14 mouse cellular contexts compared by ENCODE assay signal in genomic region chr16:10771769-10772510, GRCm38 (mm10). TPM values are rescaled to one million over a fixed set of nuclear protein-coding genes. Genes with fewer than 3 reads are reported as not detected.
A peak's percentile ranks its signal among the peaks of the same experiment; 100 is the strongest.
DNase-seq lines count a peak whose midpoint lies in the region; ATAC-seq lines count a peak whose summit lies in the region.
"Had no signal": no experiment of that assay in that cellular context is flagged by ENCODE, and none has a peak within 500 bp of the region (broad histone marks: within the 10 kb centered on the region; RNA-seq: fewer than 3 reads in every experiment).

No protein-coding gene starts in this region.

- H3K4me2 ChIP-seq in liver, embryonic 15.5 days, result no peak overlapping the region
- no peak overlapping the region for H3K4me2 ChIP-seq in midbrain, embryonic 13.5 days (replicated peaks)
- H3K4me2 ChIP-seq: limb, embryonic 15.5 days had no signal

- H3K27me3 ChIP-seq in liver, embryonic 15.5 days, result peaks cover 14% of the 10 kb centered on the region
- no peaks in the 10 kb centered on the region for H3K27me3 ChIP-seq in splenic B cell, adult 2 months (ENCODE audit: control insufficient read depth, insufficient read depth, low read length, poor library complexity, severe bottlenecking)
- peaks cover 6% of the 10 kb centered on the region; the same call in 1 of the 2 replicates for H3K27me3 ChIP-seq in midbrain, embryonic 13.5 days
- H3K27me3 ChIP-seq: limb, embryonic 15.5 days had no signal

- no peaks in the 10 kb centered on the region for H3K36me3 ChIP-seq in liver, embryonic 15.5 days (replicated peaks)
- H3K36me3 ChIP-seq in splenic B cell, adult 2 months (ENCODE audit: control insufficient read depth, insufficient read depth, low read length, poor library complexity, severe bottlenecking), result no peaks in the 10 kb centered on the region
- no peaks in the 10 kb centered on the region for H3K36me3 ChIP-seq in midbrain, embryonic 13.5 days
- H3K36me3 ChIP-seq: limb, embryonic 15.5 days had no signal

- H3K4me3 ChIP-seq in liver, embryonic 15.5 days (replicated peaks), result no peak overlapping the region
- H3K4me3 ChIP-seq in midbrain, embryonic 13.5 days (replicated peaks), result no peak overlapping the region
- H3K4me3 ChIP-seq: limb, embryonic 15.5 days had no signal

- no peak overlapping the region for H3K9ac ChIP-seq in liver, embryonic 15.5 days
- no peak overlapping the region for H3K9ac ChIP-seq in midbrain, embryonic 13.5 days (replicated peaks)
- H3K9ac ChIP-seq: limb, embryonic 15.5 days had no signal

- DNase-seq in adrenal gland, adult 8-10 months, result peak; percentile 62
- no peak for DNase-seq in adrenal gland, postnatal 25 days
- peak; percentile 46 for DNase-seq in adrenal gland, postnatal 10 days
- DNase-seq in splenic B cell, adult 2 months (ENCODE audit: low read depth, low spot score), result peak; percentile 49
- no peak for DNase-seq in cerebellum, adult 18-20 months
- no peak for DNase-seq in yolk sac, embryonic 10.5 days (ENCODE audit: low spot score)
- DNase-seq: cerebellum, adult 11 months; kidney, adult 8-10 months had no signal

- WGBS in liver, embryonic 15.5 days (ENCODE audit: insufficient replicate concordance), result 28% methylated on average over 19 of the region's 19 CpGs
- 65% methylated on average over 19 of the region's 19 CpGs for WGBS in midbrain, embryonic 13.5 days

- no peak overlapping the region for H3K27ac ChIP-seq in liver, embryonic 15.5 days (replicated peaks)
- no peak overlapping the region for H3K27ac ChIP-seq in midbrain, embryonic 13.5 days

- no peaks in the 10 kb centered on the region for H3K9me3 ChIP-seq in liver, embryonic 15.5 days (replicated peaks)
- H3K9me3 ChIP-seq in midbrain, embryonic 13.5 days, result no peaks in the 10 kb centered on the region
- H3K9me3 ChIP-seq: limb, embryonic 15.5 days had no signal

- ATAC-seq in liver, embryonic 15.5 days (ENCODE audit: insufficient read depth), result 0 out of 2 replicates have a peak, but pooled peaks have one; percentile 18
- ATAC-seq in midbrain, embryonic 13.5 days, result no peak

- peaks cover 16% of the 10 kb centered on the region; the same call in 1 of the 2 replicates for H3K4me1 ChIP-seq in liver, embryonic 15.5 days (replicated peaks)
- no peaks in the 10 kb centered on the region for H3K4me1 ChIP-seq in midbrain, embryonic 13.5 days (replicated peaks)

RNA-seq across cellular contexts. Expression of gene Socs1, which starts 13.4 kb away (rescaled TPM):
- 10 to 100 TPM in 1 of 4 experiments, 1 to 10 TPM in 3; 2.9 to 14.3 (median 4.2) TPM for total RNA-seq in adrenal gland, adult 8-10 months (2022)
- total RNA-seq in adrenal gland, postnatal 25 days (2021), result 2.8 and 2.9 TPM in 2 replicates
- 1 to 10 TPM; 2.1 to 2.6 TPM for total RNA-seq in adrenal gland, postnatal 10 days (2021)
- 1.0 and 1.2 TPM in 2 replicates for polyA plus RNA-seq in liver, embryonic 15.5 days (2015; fragmentation: Nextera tagmentation; extraction: Ambion mirVana)
- 1.3 and 2.3 TPM in 2 replicates for polyA plus RNA-seq in midbrain, embryonic 13.5 days (2015; fragmentation: Nextera tagmentation; extraction: Ambion mirVana)

RNA-seq across cellular contexts. Expression of gene Tnp2, which starts 16.5 kb away (rescaled TPM):
- not detected for total RNA-seq in adrenal gland, adult 8-10 months (2022)
- not detected in 2 replicates for total RNA-seq in adrenal gland, postnatal 25 days (2021)
- not detected for total RNA-seq in adrenal gland, postnatal 10 days (2021)
- not detected in 2 replicates for polyA plus RNA-seq in liver, embryonic 15.5 days (2015; fragmentation: Nextera tagmentation; extraction: Ambion mirVana)
- polyA plus RNA-seq in midbrain, embryonic 13.5 days (2015; fragmentation: Nextera tagmentation; extraction: Ambion mirVana), result not detected in 2 replicates
- total RNA-seq: layer of hippocampus, postnatal 10 days had no signal
- polyA plus RNA-seq: embryonic facial prominence, embryonic 14.5 days; heart, embryonic 14.5 days; limb, embryonic 15.5 days had no signal

RNA-seq across cellular contexts. Expression of gene Prm3, which starts 18.8 kb away (rescaled TPM):
- total RNA-seq in adrenal gland, adult 8-10 months (2022), result not detected
- not detected in 2 replicates for total RNA-seq in adrenal gland, postnatal 25 days (2021)
- not detected for total RNA-seq in adrenal gland, postnatal 10 days (2021)
- polyA plus RNA-seq in liver, embryonic 15.5 days (2015; fragmentation: Nextera tagmentation; extraction: Ambion mirVana), result not detected in 2 replicates
- not detected in 2 replicates for polyA plus RNA-seq in midbrain, embryonic 13.5 days (2015; fragmentation: Nextera tagmentation; extraction: Ambion mirVana)
- total RNA-seq: layer of hippocampus, postnatal 10 days had no signal
- polyA plus RNA-seq: embryonic facial prominence, embryonic 14.5 days; heart, embryonic 14.5 days; limb, embryonic 15.5 days had no signal

RNA-seq across cellular contexts. Expression of gene Prm2, which starts 24.0 kb away (rescaled TPM):
- not detected for total RNA-seq in adrenal gland, adult 8-10 months (2022)
- total RNA-seq in adrenal gland, postnatal 25 days (2021), result not detected in 2 replicates
- total RNA-seq in adrenal gland, postnatal 10 days (2021), result not detected
- not detected in 2 replicates for polyA plus RNA-seq in liver, embryonic 15.5 days (2015; fragmentation: Nextera tagmentation; extraction: Ambion mirVana)
- polyA plus RNA-seq in midbrain, embryonic 13.5 days (2015; fragmentation: Nextera tagmentation; extraction: Ambion mirVana), result not detected in 2 replicates
- total RNA-seq: layer of hippocampus, postnatal 10 days had no signal
- polyA plus RNA-seq: embryonic facial prominence, embryonic 14.5 days; heart, embryonic 14.5 days; limb, embryonic 15.5 days had no signal

RNA-seq across cellular contexts. Expression of gene Prm1, which starts 33.7 kb away (rescaled TPM):
- total RNA-seq in adrenal gland, adult 8-10 months (2022), result not detected
- total RNA-seq in adrenal gland, postnatal 25 days (2021), result not detected in 2 replicates
- total RNA-seq in adrenal gland, postnatal 10 days (2021), result not detected
- polyA plus RNA-seq in liver, embryonic 15.5 days (2015; fragmentation: Nextera tagmentation; extraction: Ambion mirVana), result not detected in 2 replicates
- polyA plus RNA-seq in midbrain, embryonic 13.5 days (2015; fragmentation: Nextera tagmentation; extraction: Ambion mirVana), result not detected in 2 replicates
- total RNA-seq: layer of hippocampus, postnatal 10 days had no signal
- polyA plus RNA-seq: embryonic facial prominence, embryonic 14.5 days; heart, embryonic 14.5 days had no signal

Comparison
In these comparisons a context has a peak if more than half of its experiments do, and no peak if none do; other contexts are left out.
1. DNase-seq: peak in adrenal gland, adult 8-10 months (single experiment), adrenal gland, postnatal 10 days (single experiment) and splenic B cell, adult 2 months (single experiment); none in adrenal gland, postnatal 25 days (single experiment), cerebellum, adult 18-20 months (0 of 2) and yolk sac, embryonic 10.5 days (single experiment).